Mouse (Mus musculus) heart, embryonic 16.5 days (tissue): ENCODE results near the gene Setdb2. TPM values are rescaled to one million over a fixed set of nuclear protein-coding genes. Genes with fewer than 3 reads are reported as not detected.
A peak's percentile ranks its signal among the peaks of the same experiment; 100 is the strongest.
"Not testable (repeated sequence)": the region's sequence is repeated elsewhere in the genome, so short reads cannot be mapped to it uniquely, and the experiment has no call there.

Experiments
- ATAC-seq: fragments of 200-750 bp; cut with Nextera tagmentation; replicated peaks from 2 replicates; pipeline ENCODE4 v1.8.0; 2017; ENCODE audit warnings: moderate number of reproducible peaks; ENCODE audit not compliant: insufficient read depth, low FRiP score; ENCODE audit errors: extremely low read depth
- H3K27ac ChIP-seq: fragments of 300-500 bp; sonication (generic); 2 replicates; pipeline ENCODE4 v1.5.1; 2014; ENCODE audit warnings: mild to moderate bottlenecking, low read length, control low read depth, moderate library complexity
- H3K27me3 ChIP-seq: fragments of 300-500 bp; sonication (generic); 2 replicates; pipeline ENCODE4 v1.6.1; 2014; ENCODE audit warnings: low read length, mixed read lengths; ENCODE audit not compliant: control insufficient read depth, insufficient read depth
- H3K36me3 ChIP-seq: fragments of 300-500 bp; sonication (generic); 2 replicates; pipeline ENCODE4 v1.6.1; 2014; ENCODE audit not compliant: control insufficient read depth, insufficient read depth
- H3K4me1 ChIP-seq: fragments of 300-500 bp; sonication (generic); 2 replicates; pipeline ENCODE4 v1.6.1; 2014; ENCODE audit warnings: low read length, mixed read lengths; ENCODE audit not compliant: control insufficient read depth, insufficient read depth
- H3K4me2 ChIP-seq: fragments of 300-500 bp; sonication (generic); 2 replicates; pipeline ENCODE4 v1.6.1; 2014; ENCODE audit warnings: low read depth, mild to moderate bottlenecking, control low read depth, low read length
- H3K4me3 ChIP-seq: fragments of 300-500 bp; sonication (generic); 2 replicates; pipeline ENCODE4 v1.5.1; 2014; ENCODE audit warnings: mild to moderate bottlenecking, control low read depth, low read length
- H3K9ac ChIP-seq: fragments of 300-500 bp; sonication (generic); 2 replicates; pipeline ENCODE4 v1.6.1; 2014; ENCODE audit warnings: low read length, control low read depth
- H3K9me3 ChIP-seq: fragments of 300-500 bp; sonication (generic); replicated peaks from 2 replicates; pipeline ENCODE4 v1.6.1; 2016; ENCODE audit warnings: low read length; ENCODE audit not compliant: control insufficient read depth
- WGBS: fragments of 180-500 bp; shearing (Covaris S2); extraction: QIAGEN DNeasy Blood & Tissue Kit; methylation state at CpG from one replicate; pipeline ENCODE4 v1.1.7; 2014; 5-methylcytosine and 5-hydroxymethylcytosine counted together
- polyA plus RNA-seq: library from polyadenylated mRNA; unstranded; fragments of >200 nt; fragmentation: Nextera tagmentation; extraction: Ambion mirVana; gene quantifications from 2 replicates; pipeline ENCODE4 v1.2.1, GENCODE M21; 2015

The Setdb2 gene
- polyA plus RNA-seq, 1 experiment from 2014 or later, result 6.2 TPM

DNA sequence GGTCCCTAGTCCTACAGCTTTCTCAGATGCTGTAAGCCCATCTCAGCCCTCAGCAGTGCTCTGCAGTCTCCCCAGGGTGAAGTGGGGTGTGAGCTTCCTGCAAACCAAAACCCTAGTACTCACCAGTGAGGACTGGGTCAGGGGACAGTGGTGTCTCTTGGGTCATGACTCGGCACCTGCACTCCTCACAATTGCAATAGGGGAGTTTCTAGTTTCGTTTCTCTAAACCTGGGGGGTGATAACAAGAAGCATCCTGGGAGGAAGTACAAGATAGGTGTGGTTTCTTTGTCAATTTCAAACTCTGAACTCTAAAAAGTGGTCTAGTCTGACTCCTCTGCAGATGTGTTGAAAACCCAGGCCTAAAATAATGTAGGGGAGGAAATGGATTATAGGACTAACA is 43.7 kb downstream of the Setdb2 start:
- no peak overlapping the region for H3K27ac ChIP-seq
- H3K9me3 ChIP-seq, result no peaks in the 10 kb centered on the region
- no peaks in the 10 kb centered on the region for H3K36me3 ChIP-seq
- 68% methylated on average over 2 of the region's 2 CpGs for WGBS
- no peak overlapping the region for H3K4me2 ChIP-seq
- ATAC-seq, result no peak
- no peak overlapping the region for H3K4me3 ChIP-seq
- H3K4me1 ChIP-seq, result no peaks in the 10 kb centered on the region
- no peak overlapping the region for H3K9ac ChIP-seq
- no peaks in the 10 kb centered on the region for H3K27me3 ChIP-seq

DNA sequence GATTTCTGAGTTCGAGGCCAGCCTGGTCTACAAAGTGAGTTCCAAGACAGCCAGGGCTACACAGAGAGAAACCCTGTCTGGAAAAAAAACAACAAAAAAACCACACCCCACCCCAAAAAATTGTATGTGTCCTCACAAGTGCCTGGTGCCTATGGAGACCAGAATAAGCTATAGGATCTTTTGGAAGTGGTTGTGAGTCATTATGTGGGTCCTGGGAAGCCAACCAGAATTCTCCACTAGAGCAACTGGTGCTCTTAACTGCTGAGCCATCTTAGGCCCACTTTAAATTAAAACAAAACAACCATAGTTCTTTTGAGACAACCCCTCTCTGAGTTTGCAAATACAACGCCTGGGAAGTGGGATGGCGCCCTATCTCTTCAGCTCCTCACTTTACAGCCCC is 45.4 kb downstream of the Setdb2 start, which contains the start of gene Phf11c:
Gene Phf11c (minus strand): TSS at position 101 of the 400 bp plus-strand sequence.
- Histone ChIP-seq H3K27me3 (no peaks in the 10 kb centered on the region), H3K4me2 (no peak within 1 kb of the TSS), H3K9me3 (no peaks in the 10 kb centered on the region), H3K9ac (no peak within 1 kb of the TSS), H3K27ac (no peak within 1 kb of the TSS), H3K36me3 (no peaks in the 10 kb centered on the region), H3K4me3 (no peak within 1 kb of the TSS), H3K4me1 (no peaks in the 10 kb centered on the region)
- WGBS, result 83% methylated on average over 3 of the region's 3 CpGs
- ATAC-seq, result no peak

DNA sequence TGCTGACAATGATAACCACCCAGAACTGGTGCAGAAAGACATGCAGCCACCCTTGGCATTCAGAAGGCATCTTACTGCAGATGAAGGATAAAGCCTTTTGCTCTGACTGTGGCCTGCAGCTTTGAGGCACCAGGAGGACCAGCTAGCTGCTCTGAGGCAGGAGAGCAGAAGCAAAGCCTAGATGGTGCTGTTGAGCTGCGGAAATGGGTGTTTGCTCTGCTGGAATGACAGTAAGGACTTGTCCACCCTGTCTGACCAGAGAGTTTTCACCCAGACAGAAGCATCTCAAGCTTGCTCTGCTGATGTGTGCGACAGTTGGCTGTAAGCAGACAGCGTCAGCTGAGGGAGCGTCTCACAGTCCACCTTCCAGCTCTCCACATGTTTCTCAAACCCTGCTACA is 50.5 kb downstream of the Setdb2 start:
- ATAC-seq, result not testable (repeated sequence)

DNA sequence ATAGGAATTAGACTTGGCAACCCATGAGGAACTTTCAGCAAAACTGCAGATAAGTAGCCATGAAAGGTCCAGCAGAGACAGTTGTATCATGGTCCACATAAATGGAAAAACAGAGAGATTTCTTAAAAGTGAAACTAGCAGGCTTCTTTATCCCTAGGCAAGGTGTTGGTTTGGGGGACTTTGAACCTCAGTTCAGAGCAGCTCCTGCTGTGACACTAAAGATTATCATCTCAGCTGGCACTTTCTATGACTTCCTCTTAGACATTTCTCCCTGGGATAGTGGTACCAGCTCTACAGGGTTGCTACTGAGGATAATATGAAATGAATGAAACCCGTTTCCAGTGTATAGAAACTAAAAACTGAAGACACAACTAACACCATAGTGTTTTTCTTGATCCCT is 51.2 kb downstream of the Setdb2 start:
- 48% methylated on average over 1 of the region's 1 CpGs for WGBS
- Histone ChIP-seq H3K4me2 (no peak overlapping the region), H3K9me3 (no peaks in the 10 kb centered on the region), H3K27ac (no peak overlapping the region), H3K4me1 (no peaks in the 10 kb centered on the region), H3K36me3 (no peaks in the 10 kb centered on the region), H3K9ac (no peak overlapping the region), H3K27me3 (no peaks in the 10 kb centered on the region), H3K4me3 (no peak overlapping the region)
- no peak for ATAC-seq

More for the DNA sequence above, 50.5 kb downstream of the Setdb2 start:
- H3K4me3 ChIP-seq, H3K9me3 ChIP-seq, H3K4me1 ChIP-seq, H3K36me3 ChIP-seq, H3K27me3 ChIP-seq, H3K27ac ChIP-seq, H3K9ac ChIP-seq, H3K4me2 ChIP-seq: not testable (repeated sequence)
- 49% methylated on average over 4 of the region's 4 CpGs for WGBS

DNA sequence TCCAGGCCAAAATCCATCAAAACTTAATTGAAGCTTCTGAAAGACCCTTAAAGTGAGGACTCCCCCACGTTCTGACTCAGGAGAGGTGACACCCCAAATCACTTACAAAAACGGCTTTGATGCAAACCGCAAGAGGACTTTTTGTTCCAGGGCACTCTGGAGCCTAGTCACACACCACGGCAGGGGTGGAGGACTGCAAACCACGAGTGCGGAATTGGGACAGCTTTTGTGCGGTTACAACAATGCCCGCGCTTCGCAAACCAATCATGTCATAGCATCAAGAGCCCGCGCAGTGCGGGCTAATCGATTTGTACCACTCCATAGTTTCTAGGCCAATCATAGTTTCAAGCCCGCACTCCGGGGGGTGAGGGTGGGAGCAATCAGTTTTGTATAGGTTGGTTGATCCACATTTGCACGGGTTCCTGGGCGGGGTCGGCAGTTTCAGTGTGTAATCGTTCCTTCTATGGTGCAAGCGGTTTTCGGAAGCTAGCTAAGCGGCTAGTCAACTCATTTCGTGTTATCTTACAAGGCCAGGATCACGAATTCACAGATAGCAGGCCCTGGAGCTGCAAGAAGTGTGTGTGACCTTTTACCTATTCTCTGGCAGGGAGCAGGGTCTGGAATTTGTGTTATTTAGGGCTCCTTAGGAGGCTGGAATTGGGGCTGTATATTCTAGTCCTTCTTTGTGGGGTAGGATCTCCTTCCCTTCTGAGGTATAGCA is 70.2 kb downstream of the Setdb2 start:
- 87% methylated on average over 25 of the region's 25 CpGs for WGBS

DNA sequence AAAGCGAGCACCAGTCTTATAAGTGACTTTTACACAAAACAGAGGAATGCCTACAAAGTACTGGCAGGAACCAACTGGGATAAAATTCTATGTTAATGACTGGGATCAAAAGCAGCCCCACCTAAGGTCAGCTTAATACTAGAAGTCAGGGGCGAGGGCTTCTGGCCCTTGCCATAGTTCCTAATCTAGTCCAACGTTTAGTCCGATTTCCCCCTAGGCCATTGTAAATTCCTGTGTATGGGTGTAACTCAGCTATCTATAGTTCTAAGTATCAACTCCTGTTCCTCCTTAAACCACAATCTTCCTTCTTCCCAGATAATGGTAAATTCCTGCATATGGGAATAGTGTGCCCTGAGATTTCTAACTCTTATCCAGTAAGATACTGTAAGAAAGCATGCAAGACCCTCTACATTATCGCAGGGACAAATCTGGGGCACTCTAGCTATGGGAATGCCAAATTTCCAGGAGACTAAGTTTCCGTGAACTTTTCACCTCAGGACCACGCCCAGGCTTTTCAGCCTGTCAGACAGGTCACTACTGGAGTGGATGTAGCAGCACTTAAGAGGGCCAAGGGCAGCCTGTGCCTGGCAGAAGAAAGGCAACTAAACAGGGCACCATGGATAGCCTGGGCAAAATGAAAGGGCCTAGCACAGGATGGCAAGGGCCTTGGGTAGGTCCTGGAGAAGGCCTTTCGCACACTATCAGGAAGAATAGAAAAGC is 74.1 kb downstream of the Setdb2 start:
- Histone ChIP-seq H3K4me2 (no peak overlapping the region), H3K27me3 (no peaks in the 10 kb centered on the region), H3K4me1 (peaks cover 7% of the 10 kb centered on the region), H3K4me3 (no peak overlapping the region), H3K9me3 (peaks cover 6% of the 10 kb centered on the region), H3K27ac (no peak overlapping the region), H3K9ac (no peak overlapping the region), H3K36me3 (no peaks in the 10 kb centered on the region)
- 61% methylated on average over 8 of the region's 8 CpGs for WGBS
- ATAC-seq, result no peak

More for the DNA sequence above, 70.2 kb downstream of the Setdb2 start:
- Histone ChIP-seq H3K27ac (no peak overlapping the region), H3K9ac (no peak overlapping the region), H3K36me3 (no peaks in the 10 kb centered on the region), H3K9me3 (peaks cover 10% of the 10 kb centered on the region), H3K27me3 (no peaks in the 10 kb centered on the region), H3K4me2 (no peak overlapping the region), H3K4me3 (no peak overlapping the region), H3K4me1 (peaks cover 3% of the 10 kb centered on the region; the same call in 1 of the 2 replicates)
- ATAC-seq, result no peak

DNA sequence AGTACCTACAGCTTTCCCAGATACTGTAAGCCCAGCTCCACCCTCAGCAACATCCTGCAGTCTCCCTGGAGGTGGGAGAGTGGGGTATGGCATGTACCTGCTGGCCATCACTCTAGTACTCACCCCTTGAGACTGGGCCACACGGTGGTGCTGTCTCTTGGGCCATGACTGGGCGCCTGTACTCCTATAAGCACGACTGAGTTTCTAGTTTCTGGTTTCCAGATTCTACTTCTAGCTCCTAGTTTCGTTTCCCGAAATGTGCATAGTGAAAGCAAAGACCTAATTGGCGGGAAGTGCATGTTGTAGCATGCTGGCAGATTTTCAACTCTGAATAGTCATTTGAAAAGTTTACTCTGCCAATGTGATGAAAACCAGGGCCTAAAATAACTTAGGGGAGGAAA is 75.4 kb downstream of the Setdb2 start, which contains the start of gene Phf11d:
Gene Phf11d (minus strand): TSS at position 227 of the 401 bp plus-strand sequence.
- Histone ChIP-seq H3K27ac (peak within 1 kb of the TSS; percentile 61), H3K4me3 (peak within 1 kb of the TSS; percentile 24; the same call in 1 of the 2 replicates), H3K4me2 (peak within 1 kb of the TSS; percentile 49)

More for the DNA sequence above, 75.4 kb downstream of the Setdb2 start, which contains the start of gene Phf11d:
- Histone ChIP-seq H3K9me3 (no peaks in the 10 kb centered on the region; the same call in 1 of the 2 replicates), H3K36me3 (no peaks in the 10 kb centered on the region), H3K4me1 (peaks cover 7% of the 10 kb centered on the region), H3K9ac (no peak within 1 kb of the TSS), H3K27me3 (no peaks in the 10 kb centered on the region)
- ATAC-seq, result 0 out of 2 replicates have a peak, but pooled peaks have one; percentile 32
- WGBS, result 45% methylated on average over 6 of the region's 6 CpGs
